Mouse (Mus musculus): ENCODE results near the gene Tubgcp4.

The Tubgcp4 gene

GRCm38 (mm10) chr2:121206541-121206940 lies 36.1 kb downstream of the Tubgcp4 start:
- DNase-seq = no peak

GRCm38 (mm10) chr2:121214491-121214890 lies 44.0 kb downstream of the Tubgcp4 start:
- DNase-seq = no peak

- DNase-seq = no peak
Observed at GRCm38 (mm10) chr2:121219177-121219576, 48.7 kb downstream of the Tubgcp4 start.

GRCm38 (mm10) chr2:121219994-121220393 lies 49.5 kb downstream of the Tubgcp4 start:
- DNase-seq = no peak

GRCm38 (mm10) chr2:121223010-121223409 lies 52.6 kb downstream of the Tubgcp4 start:
- DNase-seq = no peak

- DNase-seq = no peak
Observed at GRCm38 (mm10) chr2:121228135-121228534, 57.7 kb downstream of the Tubgcp4 start.

- DNase-seq = no peak
Observed at GRCm38 (mm10) chr2:121235460-121236072, 65.1 kb downstream of the Tubgcp4 start.

- DNase-seq = no peak
Observed at GRCm38 (mm10) chr2:121239426-121239825, 69.0 kb downstream of the Tubgcp4 start.

- no peak for DNase-seq
Observed at GRCm38 (mm10) chr2:121244099-121244498, 73.6 kb downstream of the Tubgcp4 start.

Data from thymus, adult 18-20 months (tissue).